Mouse (Mus musculus): ENCODE measurements around the gene Olfr860. TPM values are rescaled to one million over a fixed set of nuclear protein-coding genes. Genes with fewer than 3 reads are reported as not detected.
"Not testable (repeated sequence)": the region's sequence is repeated elsewhere in the genome, so short reads cannot be mapped to it uniquely, and the experiment has no call there.

The Olfr860 gene
- not detected in 2 replicates for polyA plus RNA-seq (2016; fragmentation: Nextera tagmentation; extraction: Ambion mirVana)

DNA sequence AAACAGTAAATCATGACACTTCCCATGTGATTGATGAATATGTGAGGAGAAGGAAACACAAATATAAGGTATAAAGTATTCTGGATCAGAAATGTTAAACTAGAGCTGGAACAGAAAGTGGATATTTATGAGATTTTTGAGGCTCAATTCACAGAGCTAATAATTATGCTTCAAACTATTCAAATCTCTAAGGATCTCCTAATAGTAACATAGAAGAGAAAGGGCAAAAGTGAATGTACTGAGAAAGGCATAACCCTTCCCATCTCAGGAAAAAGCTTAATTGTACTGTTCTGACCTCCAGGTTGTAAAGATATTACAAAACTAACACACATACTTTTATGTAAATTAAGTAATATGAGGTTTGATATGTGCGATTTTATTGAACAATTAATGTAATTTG lies at the start of gene Olfr860:
Gene Olfr860, minus strand, starts transcription at position 101 of the 400 bp plus-strand sequence.
- H3K36me3 ChIP-seq: no peaks in the 10 kb centered on the region
- H3K4me1 ChIP-seq (replicated peaks): no peaks in the 10 kb centered on the region
- H3K27me3 ChIP-seq (ENCODE audit: insufficient read depth, poor library complexity, severe bottlenecking): no peaks in the 10 kb centered on the region
- no peak within 1 kb of the TSS for H3K4me3 ChIP-seq
- 84% methylated on average over 1 of the region's 1 CpGs for WGBS
- DNase-seq (ENCODE audit: low spot score): no peak
- no peak within 1 kb of the TSS for H3K27ac ChIP-seq
- H3K9me3 ChIP-seq: 0 out of 2 replicates have a peak, but pooled peaks cover 11% of the 10 kb centered on the region

DNA sequence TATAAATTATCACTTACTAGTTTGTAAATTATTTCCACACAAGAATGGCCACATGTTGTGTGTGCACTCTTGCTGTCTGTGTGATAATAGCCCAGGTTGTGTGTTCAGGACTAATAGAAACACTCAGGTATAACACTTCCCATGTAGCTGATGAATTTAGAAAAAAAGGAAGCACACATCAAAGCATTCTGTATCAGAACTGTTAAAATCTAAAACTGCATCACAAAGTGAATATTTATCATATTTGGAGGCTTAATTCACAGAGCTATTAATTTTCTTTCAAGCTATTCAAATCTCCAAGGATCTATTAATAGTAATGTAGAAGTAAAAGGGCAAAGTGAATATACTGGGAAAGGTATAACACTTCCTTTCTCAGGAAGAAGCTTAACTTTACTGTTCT lies 38.4 kb upstream of the Olfr860 start, which contains the start of gene Olfr862:
Gene Olfr862, minus strand, starts transcription at position 101 of the 400 bp plus-strand sequence.
- Histone ChIP-seq H3K27ac (no peak within 1 kb of the TSS), H3K4me1 (replicated peaks) (no peaks in the 10 kb centered on the region), H3K9me3 (peaks cover 22% of the 10 kb centered on the region), H3K36me3 (no peaks in the 10 kb centered on the region), H3K27me3 (ENCODE audit: insufficient read depth, poor library complexity, severe bottlenecking) (no peaks in the 10 kb centered on the region), H3K4me3 (no peak within 1 kb of the TSS)
- no peak for DNase-seq (ENCODE audit: low spot score)

DNA sequence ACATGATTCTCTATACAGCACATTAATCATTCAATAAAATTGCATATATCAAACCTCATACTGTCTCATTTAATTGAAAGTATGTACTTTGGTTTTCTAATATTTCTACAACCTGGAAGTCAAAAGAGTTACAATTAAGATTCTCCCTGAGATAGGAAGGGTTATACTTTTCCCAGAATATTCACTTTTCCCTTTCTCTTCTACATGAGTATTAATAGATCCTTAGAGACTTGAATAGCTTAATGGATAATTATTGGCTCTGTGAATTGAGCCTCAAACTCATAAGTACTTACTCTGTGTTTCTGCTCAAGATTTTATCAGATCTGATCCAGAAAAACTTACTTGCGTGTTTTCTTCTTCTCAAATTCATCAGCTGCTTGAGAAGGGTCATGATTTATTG lies 44.9 kb downstream of the Olfr860 start, which contains the start of gene Olfr859:
Gene Olfr859, plus strand, starts transcription at position 301 of the 400 bp plus-strand sequence.
- not testable (repeated sequence) for DNase-seq (ENCODE audit: low spot score); H3K4me3 ChIP-seq; H3K27ac ChIP-seq; H3K4me1 ChIP-seq (replicated peaks); H3K27me3 ChIP-seq (ENCODE audit: insufficient read depth, poor library complexity, severe bottlenecking); H3K36me3 ChIP-seq
- peaks cover 21% of the 10 kb centered on the region for H3K9me3 ChIP-seq
- WGBS: 74% methylated on average over 1 of the region's 1 CpGs

DNA sequence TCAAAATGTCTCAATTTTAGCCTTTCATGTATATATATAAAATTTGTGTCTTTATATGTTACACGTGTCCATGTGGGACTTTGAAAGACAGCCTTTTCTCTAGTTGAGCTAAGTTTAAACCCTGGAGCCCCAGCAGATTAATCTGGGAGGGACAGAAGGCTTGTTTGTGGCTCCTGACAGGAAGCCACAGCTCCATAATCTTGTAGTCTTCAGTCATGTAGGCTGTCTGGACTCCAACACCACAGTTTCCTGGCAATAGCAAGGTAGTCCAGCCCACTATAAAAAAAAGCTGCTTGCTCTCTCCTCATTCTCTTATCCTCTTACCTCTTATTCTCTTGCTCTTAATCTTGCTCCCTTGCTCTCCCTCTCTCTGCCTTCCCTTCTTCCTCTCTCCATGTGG lies 46.5 kb downstream of the Olfr860 start:
- DNase-seq (ENCODE audit: low spot score): no peak
- H3K9me3 ChIP-seq: peaks cover 21% of the 10 kb centered on the region
- H3K27ac ChIP-seq: no peak overlapping the region
- WGBS: 84% methylated on average over 1 of the region's 1 CpGs
- no peaks in the 10 kb centered on the region for H3K4me1 ChIP-seq (replicated peaks)
- H3K27me3 ChIP-seq (ENCODE audit: insufficient read depth, poor library complexity, severe bottlenecking): no peaks in the 10 kb centered on the region
- H3K36me3 ChIP-seq: no peaks in the 10 kb centered on the region
- H3K4me3 ChIP-seq: no peak overlapping the region

Other genes starting within 250 kb of the Olfr860 start
- 35.3 and 36.0 TPM in 2 replicates for gene Zfp317, start 227.6 kb downstream of the Olfr860 start, polyA plus RNA-seq (2016; fragmentation: Nextera tagmentation; extraction: Ambion mirVana)
- gene Olfr857, start 140.3 kb downstream of the Olfr860 start, polyA plus RNA-seq (2016; fragmentation: Nextera tagmentation; extraction: Ambion mirVana): not detected in 2 replicates
- not detected in 2 replicates for gene Olfr58, start 69.5 kb downstream of the Olfr860 start, polyA plus RNA-seq (2016; fragmentation: Nextera tagmentation; extraction: Ambion mirVana)
- gene Olfr859, start 44.8 kb downstream of the Olfr860 start, polyA plus RNA-seq (2016; fragmentation: Nextera tagmentation; extraction: Ambion mirVana): not detected in 2 replicates
- gene Olfr862, start 38.3 kb upstream of the Olfr860 start, polyA plus RNA-seq (2016; fragmentation: Nextera tagmentation; extraction: Ambion mirVana): not detected in 2 replicates
- gene Olfr77, start 67.1 kb upstream of the Olfr860 start, polyA plus RNA-seq (2016; fragmentation: Nextera tagmentation; extraction: Ambion mirVana): 0.16 TPM in 2 replicates
- gene Olfr866, start 178.3 kb upstream of the Olfr860 start, polyA plus RNA-seq (2016; fragmentation: Nextera tagmentation; extraction: Ambion mirVana): not detected in 2 replicates
- not detected in 2 replicates for gene Olfr867, start 207.8 kb upstream of the Olfr860 start, polyA plus RNA-seq (2016; fragmentation: Nextera tagmentation; extraction: Ambion mirVana)
- gene Olfr868, start 248.9 kb upstream of the Olfr860 start, polyA plus RNA-seq (2016; fragmentation: Nextera tagmentation; extraction: Ambion mirVana): not detected in 2 replicates